Mouse (Mus musculus): ENCODE results near the gene Fnd3c2. TPM values are rescaled to one million over a fixed set of nuclear protein-coding genes. Genes with fewer than 3 reads are reported as not detected.

Gene Fnd3c2
- total RNA-seq, 2 experiments from 2014 or later: not detected

DNA sequence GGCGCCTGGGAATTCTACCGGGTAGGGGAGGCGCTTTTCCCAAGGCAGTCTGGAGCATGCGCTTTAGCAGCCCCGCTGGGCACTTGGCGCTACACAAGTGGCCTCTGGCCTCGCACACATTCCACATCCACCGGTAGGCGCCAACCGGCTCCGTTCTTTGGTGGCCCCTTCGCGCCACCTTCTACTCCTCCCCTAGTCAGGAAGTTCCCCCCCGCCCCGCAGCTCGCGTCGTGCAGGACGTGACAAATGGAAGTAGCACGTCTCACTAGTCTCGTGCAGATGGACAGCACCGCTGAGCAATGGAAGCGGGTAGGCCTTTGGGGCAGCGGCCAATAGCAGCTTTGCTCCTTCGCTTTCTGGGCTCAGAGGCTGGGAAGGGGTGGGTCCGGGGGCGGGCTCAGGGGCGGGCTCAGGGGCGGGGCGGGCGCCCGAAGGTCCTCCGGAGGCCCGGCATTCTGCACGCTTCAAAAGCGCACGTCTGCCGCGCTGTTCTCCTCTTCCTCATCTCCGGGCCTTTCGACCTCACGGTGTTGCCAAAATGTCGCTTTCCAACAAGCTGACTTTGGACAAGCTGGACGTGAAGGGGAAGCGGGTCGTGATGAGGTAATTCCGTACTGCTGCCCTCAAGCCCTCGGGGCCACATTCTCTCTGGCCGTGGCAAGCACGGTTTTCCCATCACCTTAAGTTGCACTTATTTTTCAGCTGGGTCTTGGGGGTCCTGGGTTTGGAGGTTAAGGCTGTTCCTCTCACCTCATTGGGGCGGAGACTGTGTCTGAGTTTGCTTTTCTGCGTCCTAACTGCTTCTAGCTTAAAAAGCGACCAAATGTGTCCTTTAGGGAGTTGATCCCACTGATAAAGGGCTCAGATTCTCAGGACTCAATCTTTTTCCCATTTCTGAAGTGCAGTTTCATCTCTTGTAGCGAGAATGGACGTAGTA lies 68.2 kb downstream of the Fnd3c2 start, which contains the start of gene Pgk1:
Gene Pgk1 (plus strand): TSS at position 388 of the 937 bp plus-strand sequence.
- no peak; the same call in 1 of the 2 replicates for TF ChIP-seq CTCF (IDR thresholded peaks at IDR 0.05)
- peak within 1 kb of the TSS; percentile 61 for H3K4me3 ChIP-seq
- peak; percentile 73 to 91 for DNase-seq (ENCODE audit: extremely low spot score in 1 of 2, low spot score in 2 of 2)
- H3K27ac ChIP-seq: peak within 1 kb of the TSS; percentile 84
- intact Hi-C loops (cut with DNase I): loop anchor here (1.0 to 5.0 kb wide), 2 partner anchors 160 to 260 kb away; partner anchors contain the start of genes Atp7a and Atrx

DNA sequence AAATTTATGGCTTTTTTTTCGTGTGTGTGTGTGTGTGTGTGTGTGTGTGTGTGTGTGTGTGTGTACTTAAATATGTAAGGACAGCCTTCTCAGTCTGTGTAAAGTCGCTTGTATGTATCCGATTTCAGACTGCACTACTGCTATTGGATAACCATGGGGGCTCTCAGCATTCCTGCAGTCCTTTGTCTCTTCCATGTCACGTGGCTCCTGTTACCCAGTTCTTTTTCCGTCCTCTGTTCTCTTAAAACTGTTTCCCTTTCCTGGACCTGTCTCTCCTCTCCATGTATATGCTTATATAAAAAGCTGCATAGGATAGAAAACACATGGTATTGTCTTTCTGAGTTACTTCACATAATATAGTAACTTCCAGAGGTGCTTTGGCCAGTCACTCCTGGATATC lies 69.5 kb downstream of the Fnd3c2 start:
- TF ChIP-seq CTCF (IDR thresholded peaks at IDR 0.05): no peak
- DNase-seq (ENCODE audit: extremely low spot score in 1 of 2, low spot score in 2 of 2): no peak
- intact Hi-C loops (cut with DNase I): loop anchor here (1.0 to 5.0 kb wide), 2 partner anchors 158 to 258 kb away; partner anchors contain the start of genes Atp7a and Atrx
- Histone ChIP-seq H3K27ac (no peak overlapping the region), H3K4me3 (no peak overlapping the region)

Other genes with a start within 250 kb of the Fnd3c2 start
- gene Magt1, start 243.5 kb downstream of the Fnd3c2 start, total RNA-seq (2021): 10 to 100 TPM; 12.5 to 13.6 TPM
- 100 to 1,000 TPM; 300 to 319 TPM for gene Cox7b, start 239.7 kb downstream of the Fnd3c2 start, total RNA-seq (2021)
- gene Atp7a, start 228.1 kb downstream of the Fnd3c2 start, total RNA-seq (2021): 1 to 10 TPM; 7.4 to 8.5 TPM
- 1 to 10 TPM; 1.2 TPM for gene Tlr13, start 112.2 kb downstream of the Fnd3c2 start, total RNA-seq (2021)
- gene Pgk1, start 68.3 kb downstream of the Fnd3c2 start, total RNA-seq (2021): 100 to 1,000 TPM; 408 to 481 TPM
- 10 to 100 TPM; 21.5 to 22.4 TPM for gene Taf9b, start 34.2 kb downstream of the Fnd3c2 start, total RNA-seq (2021)
- gene Fndc3c1, start 230.0 kb upstream of the Fnd3c2 start, total RNA-seq (2021): not detected